Mouse (Mus musculus) ES-CJ7 (cell line): ENCODE measurements around the gene Pou2af1.

Experiments used
- DNase-seq: peaks from one replicate; pipeline ENCODE4 v3.0.0; 2011; ENCODE audit warnings: low read depth, low spot score

The Pou2af1 gene

GRCm38 (mm10) chr9:51225636-51226166 lies 12.2 kb downstream of the Pou2af1 start:
- DNase-seq: no peak

- DNase-seq: no peak
These were observed 17.3 kb downstream of the Pou2af1 start for GRCm38 (mm10) chr9:51230701-51231389.

GRCm38 (mm10) chr9:51232163-51232562 lies 18.7 kb downstream of the Pou2af1 start:
- no peak for DNase-seq

- DNase-seq: no peak
These were observed 25.4 kb downstream of the Pou2af1 start for GRCm38 (mm10) chr9:51238741-51239385.

- no peak for DNase-seq
These were observed 43.4 kb downstream of the Pou2af1 start for GRCm38 (mm10) chr9:51256780-51257502.

GRCm38 (mm10) chr9:51258426-51258825 lies 44.9 kb downstream of the Pou2af1 start:
- no peak for DNase-seq

- DNase-seq: no peak
These were observed 55.3 kb downstream of the Pou2af1 start for GRCm38 (mm10) chr9:51268852-51269251.

- DNase-seq: no peak
These were observed 57.6 kb downstream of the Pou2af1 start for GRCm38 (mm10) chr9:51271073-51271472.

GRCm38 (mm10) chr9:51272102-51272501 lies 58.6 kb downstream of the Pou2af1 start:
- no peak for DNase-seq

GRCm38 (mm10) chr9:51273581-51274154 lies 60.2 kb downstream of the Pou2af1 start:
- DNase-seq: no peak

GRCm38 (mm10) chr9:51274678-51275077 lies 61.2 kb downstream of the Pou2af1 start:
- DNase-seq: no peak

GRCm38 (mm10) chr9:51277834-51278498 lies 64.5 kb downstream of the Pou2af1 start:
- peak; percentile 6 for DNase-seq

GRCm38 (mm10) chr9:51278500-51279381 lies 65.2 kb downstream of the Pou2af1 start, which contains the start of gene Colca2:
Gene Colca2 (minus strand): TSS chr9:51278569.
- DNase-seq: peak; percentile 63

- DNase-seq: no peak
These were observed 72.6 kb downstream of the Pou2af1 start for GRCm38 (mm10) chr9:51286079-51286478.
